Mouse (Mus musculus) neural tube, embryonic 14.5 days (tissue): ENCODE measurements around the gene Emx1. TPM values are rescaled to one million over a fixed set of nuclear protein-coding genes. Genes with fewer than 3 reads are reported as not detected.

ENCODE experiments used
- ATAC-seq: fragments of 200-750 bp; cut with Nextera tagmentation; 2 replicates; pipeline ENCODE4 v1.8.0; 2017; ENCODE audit warnings: low read depth, mild to moderate bottlenecking, moderate TSS enrichment, moderate library complexity
- H3K27ac ChIP-seq: fragments of 300-500 bp; sonication (generic); 2 replicates; pipeline ENCODE4 v1.5.1; 2014; ENCODE audit warnings: low read depth, mild to moderate bottlenecking, control low read depth, low read length, moderate library complexity, mixed read lengths
- H3K27me3 ChIP-seq: fragments of 300-500 bp; sonication (generic); 2 replicates; pipeline ENCODE4 v1.6.1; 2014; ENCODE audit warnings: low read length; ENCODE audit not compliant: control insufficient read depth, insufficient read depth
- H3K36me3 ChIP-seq: fragments of 300-500 bp; sonication (generic); 2 replicates; pipeline ENCODE4 v1.6.1; 2014; ENCODE audit warnings: low read length, mixed read lengths; ENCODE audit not compliant: control insufficient read depth, insufficient read depth
- H3K4me1 ChIP-seq: fragments of 300-500 bp; sonication (generic); 2 replicates; pipeline ENCODE4 v1.6.1; 2014; ENCODE audit warnings: low read length; ENCODE audit not compliant: control insufficient read depth, insufficient read depth
- H3K4me2 ChIP-seq: fragments of 300-500 bp; sonication (generic); 2 replicates; pipeline ENCODE4 v1.6.1; 2014; ENCODE audit warnings: mild to moderate bottlenecking, low read depth, low read length, control low read depth
- H3K4me3 ChIP-seq: fragments of 300-500 bp; sonication (generic); 2 replicates; pipeline ENCODE4 v1.5.1; 2014; ENCODE audit warnings: low read depth, low read length, control low read depth, mixed read lengths
- H3K9ac ChIP-seq: fragments of 300-500 bp; sonication (generic); replicated peaks from 2 replicates; pipeline ENCODE4 v1.6.1; 2014; ENCODE audit warnings: low read depth, mild to moderate bottlenecking, control low read depth, low read length, mixed read lengths
- H3K9me3 ChIP-seq: fragments of 300-500 bp; sonication (generic); 2 replicates; pipeline ENCODE4 v1.6.1; 2016; ENCODE audit warnings: low read length; ENCODE audit not compliant: control insufficient read depth
- WGBS: fragments of 180-500 bp; shearing (Covaris S2); extraction: QIAGEN DNeasy Blood & Tissue Kit; methylation state at CpG from one replicate; pipeline ENCODE4 v1.1.7; 2014; 5-methylcytosine and 5-hydroxymethylcytosine counted together
- polyA plus RNA-seq: library from polyadenylated mRNA; unstranded; fragments of >200 nt; fragmentation: Nextera tagmentation; extraction: Ambion mirVana; gene quantifications from 2 replicates; pipeline ENCODE4 v1.2.1, GENCODE M21; 2014

Gene Emx1
- polyA plus RNA-seq, 1 experiment from 2014 or later, result not detected

GRCm38 (mm10) chr6:85220917-85221316 is 33.7 kb downstream of the Emx1 start:
- no peak for ATAC-seq
- WGBS, result 45% methylated on average over 4 of the region's 4 CpGs

GRCm38 (mm10) chr6:85222551-85222950 is 35.3 kb downstream of the Emx1 start:
- H3K27ac ChIP-seq, result no peak overlapping the region
- H3K9ac ChIP-seq, result no peak overlapping the region
- no peaks in the 10 kb centered on the region for H3K36me3 ChIP-seq
- H3K9me3 ChIP-seq, result no peaks in the 10 kb centered on the region
- H3K4me1 ChIP-seq, result 0 out of 2 replicates have a peak, but pooled peaks cover 3% of the 10 kb centered on the region
- no peak overlapping the region for H3K4me3 ChIP-seq
- H3K4me2 ChIP-seq, result no peak overlapping the region
- WGBS, result 91% methylated on average over 10 of the region's 10 CpGs
- no peaks in the 10 kb centered on the region for H3K27me3 ChIP-seq
- ATAC-seq, result no peak

More at GRCm38 (mm10) chr6:85220917-85221316, 33.7 kb downstream of the Emx1 start:
- Histone ChIP-seq H3K9me3 (no peaks in the 10 kb centered on the region), H3K9ac (no peak overlapping the region), H3K4me1 (0 out of 2 replicates have a peak, but pooled peaks cover 3% of the 10 kb centered on the region), H3K27me3 (no peaks in the 10 kb centered on the region), H3K4me2 (no peak overlapping the region), H3K4me3 (no peak overlapping the region), H3K27ac (no peak overlapping the region), H3K36me3 (no peaks in the 10 kb centered on the region)

- Histone ChIP-seq H3K27ac (no peak overlapping the region), H3K36me3 (no peaks in the 10 kb centered on the region), H3K27me3 (no peaks in the 10 kb centered on the region), H3K4me3 (no peak overlapping the region), H3K9me3 (no peaks in the 10 kb centered on the region), H3K9ac (no peak overlapping the region), H3K4me1 (0 out of 2 replicates have a peak, but pooled peaks cover 3% of the 10 kb centered on the region), H3K4me2 (no peak overlapping the region)
- WGBS, result 40% methylated on average over 14 of the region's 14 CpGs
- ATAC-seq, result no peak
Observed at GRCm38 (mm10) chr6:85223498-85224150, 36.4 kb downstream of the Emx1 start.

DNA sequence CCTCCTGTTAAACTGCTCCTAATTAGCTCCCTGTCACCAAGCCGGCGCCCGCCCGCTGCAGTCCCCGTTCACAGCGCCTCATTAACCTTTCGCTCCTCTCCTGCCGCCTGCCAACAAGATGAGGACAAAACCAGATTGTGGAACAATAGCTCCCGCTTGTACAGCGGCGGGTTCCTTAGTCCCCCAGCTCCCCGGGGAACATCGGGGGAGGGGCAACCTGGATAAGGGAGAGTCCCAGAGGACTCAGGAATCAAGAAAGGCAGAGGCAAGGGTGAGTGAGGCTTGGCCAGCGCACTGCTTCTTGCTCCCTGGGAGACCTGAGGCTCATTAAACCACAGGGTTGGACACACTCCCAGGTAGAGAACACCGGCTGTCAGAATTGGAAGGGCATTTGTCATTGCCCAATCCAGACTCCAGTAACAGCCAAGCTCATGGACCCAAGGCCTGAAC is 37.2 kb downstream of the Emx1 start:
- no peaks in the 10 kb centered on the region for H3K4me1 ChIP-seq
- no peak overlapping the region for H3K4me3 ChIP-seq
- no peaks in the 10 kb centered on the region for H3K9me3 ChIP-seq
- H3K4me2 ChIP-seq, result no peak overlapping the region
- H3K27ac ChIP-seq, result no peak overlapping the region
- no peak overlapping the region for H3K9ac ChIP-seq
- ATAC-seq, result no peak
- no peaks in the 10 kb centered on the region for H3K27me3 ChIP-seq
- 30% methylated on average over 15 of the region's 15 CpGs for WGBS
- no peaks in the 10 kb centered on the region for H3K36me3 ChIP-seq

DNA sequence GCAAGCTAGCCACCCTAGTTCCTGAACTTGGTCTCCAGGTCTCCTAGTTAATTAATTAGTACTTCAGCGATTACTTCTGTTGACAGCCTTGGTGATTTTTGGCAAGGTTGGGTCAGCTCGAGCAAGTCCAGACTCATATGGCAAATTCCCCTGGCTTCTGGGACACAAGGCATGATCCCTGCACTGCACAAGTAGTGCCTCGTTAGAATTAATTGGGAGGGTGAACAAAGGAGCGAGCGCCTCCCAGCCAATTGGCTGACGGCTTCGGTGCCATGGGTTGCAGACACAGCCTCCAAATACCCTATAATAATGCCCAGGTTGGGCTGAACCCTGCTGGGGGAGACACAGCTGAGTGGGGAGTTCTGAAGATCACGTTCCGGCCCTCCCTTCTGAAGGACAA is 39.3 kb downstream of the Emx1 start:
- Histone ChIP-seq H3K4me1 (no peaks in the 10 kb centered on the region), H3K27ac (no peak overlapping the region), H3K4me3 (no peak overlapping the region), H3K36me3 (no peaks in the 10 kb centered on the region), H3K9me3 (no peaks in the 10 kb centered on the region), H3K9ac (no peak overlapping the region), H3K27me3 (no peaks in the 10 kb centered on the region), H3K4me2 (no peak overlapping the region)
- ATAC-seq, result no peak
- WGBS, result 64% methylated on average over 9 of the region's 9 CpGs

- ATAC-seq, result no peak
- Histone ChIP-seq H3K4me1 (no peaks in the 10 kb centered on the region), H3K9me3 (no peaks in the 10 kb centered on the region), H3K4me2 (no peak overlapping the region), H3K27ac (no peak overlapping the region), H3K9ac (no peak overlapping the region), H3K4me3 (no peak overlapping the region), H3K36me3 (no peaks in the 10 kb centered on the region), H3K27me3 (no peaks in the 10 kb centered on the region)
- WGBS, result 73% methylated on average over 2 of the region's 2 CpGs
Observed at GRCm38 (mm10) chr6:85227520-85227919, 40.3 kb downstream of the Emx1 start.

DNA sequence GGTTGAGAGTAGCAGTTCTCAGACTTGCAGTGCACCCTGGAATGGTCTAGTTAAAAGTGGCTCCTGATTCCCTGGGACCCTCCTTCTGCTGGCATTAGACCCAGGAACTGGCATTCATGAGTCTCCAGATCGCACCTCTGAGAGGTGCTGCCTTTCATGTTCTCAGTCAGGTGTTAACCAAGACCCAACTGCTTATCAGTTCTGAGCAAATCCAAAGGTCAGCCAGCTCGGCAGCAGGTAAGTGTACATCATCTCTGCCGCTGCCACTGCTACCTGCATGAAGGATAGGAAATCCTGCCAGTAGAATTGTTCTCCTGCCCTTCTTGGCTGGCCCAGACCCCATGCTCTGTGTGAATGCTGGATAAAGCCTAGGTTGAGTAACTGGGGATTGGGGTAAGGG is 43.5 kb downstream of the Emx1 start:
- no peaks in the 10 kb centered on the region for H3K36me3 ChIP-seq
- no peaks in the 10 kb centered on the region for H3K9me3 ChIP-seq
- WGBS, result 84% methylated on average over 3 of the region's 3 CpGs
- no peak overlapping the region for H3K4me3 ChIP-seq
- no peak overlapping the region for H3K4me2 ChIP-seq
- H3K27me3 ChIP-seq, result no peaks in the 10 kb centered on the region
- H3K27ac ChIP-seq, result no peak overlapping the region
- no peak for ATAC-seq
- H3K9ac ChIP-seq, result no peak overlapping the region
- H3K4me1 ChIP-seq, result no peaks in the 10 kb centered on the region

DNA sequence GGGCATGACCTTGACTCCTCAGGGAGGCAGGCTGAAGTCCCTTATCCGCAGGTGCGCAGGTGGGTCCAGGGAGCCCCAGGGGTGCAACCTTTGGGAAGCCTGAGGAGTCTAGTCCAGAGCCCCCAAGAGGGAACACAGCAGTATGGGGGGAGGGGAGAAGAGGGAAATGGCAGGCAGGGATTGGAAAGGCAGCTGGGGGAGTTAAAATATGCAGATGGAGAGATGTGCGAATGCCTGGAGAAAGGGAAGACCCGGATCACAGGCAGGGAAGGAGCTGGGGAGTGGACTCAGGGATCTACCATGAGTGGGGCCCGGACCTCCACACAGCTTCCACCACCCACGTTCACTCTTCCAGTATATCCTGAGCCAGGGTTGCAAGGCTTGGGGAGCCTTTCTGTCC is 44.2 kb downstream of the Emx1 start:
- Histone ChIP-seq H3K4me3 (no peak overlapping the region), H3K4me1 (no peaks in the 10 kb centered on the region), H3K36me3 (no peaks in the 10 kb centered on the region), H3K9me3 (no peaks in the 10 kb centered on the region), H3K27ac (no peak overlapping the region), H3K27me3 (no peaks in the 10 kb centered on the region), H3K4me2 (no peak overlapping the region), H3K9ac (no peak overlapping the region)
- no peak for ATAC-seq
- 26% methylated on average over 6 of the region's 6 CpGs for WGBS

DNA sequence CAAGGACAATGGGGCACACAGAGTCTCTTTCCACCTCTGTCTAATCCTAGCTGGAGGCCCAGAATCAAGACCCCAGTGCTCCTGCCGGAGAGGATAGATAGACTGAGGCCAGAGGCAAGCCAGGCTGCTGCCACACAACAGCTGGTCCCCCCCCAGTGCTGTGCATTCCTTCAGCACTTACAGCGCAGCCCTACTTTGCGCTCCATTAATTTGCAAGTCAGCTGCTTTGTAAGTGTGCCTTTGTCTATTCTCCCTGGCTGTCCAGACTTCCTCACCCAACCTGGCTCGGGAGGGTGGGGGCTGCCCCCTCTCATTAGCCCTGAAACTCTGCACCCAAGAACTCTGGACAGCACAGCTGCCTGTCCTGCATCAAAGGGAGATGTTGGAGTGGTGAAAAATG is 44.8 kb downstream of the Emx1 start:
- Histone ChIP-seq H3K4me2 (no peak overlapping the region), H3K9me3 (no peaks in the 10 kb centered on the region), H3K4me3 (no peak overlapping the region), H3K36me3 (no peaks in the 10 kb centered on the region), H3K27me3 (no peaks in the 10 kb centered on the region), H3K4me1 (no peaks in the 10 kb centered on the region), H3K9ac (no peak overlapping the region), H3K27ac (no peak overlapping the region)
- peak; percentile 47; the same call in 1 of the 2 replicates for ATAC-seq
- 30% methylated on average over 4 of the region's 4 CpGs for WGBS
